Mouse (Mus musculus): Measurements from ENCODE around the gene Rabgef1.
"Not testable (repeated sequence)": the region's sequence is repeated elsewhere in the genome, so short reads cannot be mapped to it uniquely, and the experiment has no call there.

Rabgef1 gene

GRCm38 (mm10) chr5:130205441-130206023, 33.9 kb downstream of the Rabgef1 start:
- DNase-seq (ENCODE audit: extremely low read depth, insufficient read length, low spot score): no peak

GRCm38 (mm10) chr5:130207299-130207698, 35.7 kb downstream of the Rabgef1 start:
- DNase-seq (ENCODE audit: extremely low read depth, insufficient read length, low spot score): no peak

- DNase-seq (ENCODE audit: extremely low read depth, insufficient read length, low spot score): no peak
These were observed 41.4 kb downstream of the Rabgef1 start for GRCm38 (mm10) chr5:130212956-130213355.

- no peak for DNase-seq (ENCODE audit: extremely low read depth, insufficient read length, low spot score)
These were observed 45.2 kb downstream of the Rabgef1 start, which contains the start of gene Tmem248 for GRCm38 (mm10) chr5:130216781-130217180. Gene Tmem248 (plus strand): TSS chr5:130217081.

- no peak for DNase-seq (ENCODE audit: extremely low read depth, insufficient read length, low spot score)
These were observed 45.8 kb downstream of the Rabgef1 start for GRCm38 (mm10) chr5:130217406-130217805.

GRCm38 (mm10) chr5:130218336-130218735, 46.7 kb downstream of the Rabgef1 start:
- DNase-seq (ENCODE audit: extremely low read depth, insufficient read length, low spot score): no peak

GRCm38 (mm10) chr5:130221316-130221715, 49.7 kb downstream of the Rabgef1 start:
- DNase-seq (ENCODE audit: extremely low read depth, insufficient read length, low spot score): no peak

GRCm38 (mm10) chr5:130221760-130222145, 50.2 kb downstream of the Rabgef1 start:
- no peak for DNase-seq (ENCODE audit: extremely low read depth, insufficient read length, low spot score)

GRCm38 (mm10) chr5:130222146-130223004, 50.8 kb downstream of the Rabgef1 start:
- peak; percentile 95 for DNase-seq (ENCODE audit: extremely low read depth, insufficient read length, low spot score)

- no peak for DNase-seq (ENCODE audit: extremely low read depth, insufficient read length, low spot score)
These were observed 55.2 kb downstream of the Rabgef1 start for GRCm38 (mm10) chr5:130226790-130227189.

GRCm38 (mm10) chr5:130228120-130228519, 56.5 kb downstream of the Rabgef1 start:
- DNase-seq (ENCODE audit: extremely low read depth, insufficient read length, low spot score): no peak

GRCm38 (mm10) chr5:130236302-130236701, 64.7 kb downstream of the Rabgef1 start:
- DNase-seq (ENCODE audit: extremely low read depth, insufficient read length, low spot score): no peak

- no peak for DNase-seq (ENCODE audit: extremely low read depth, insufficient read length, low spot score)
These were observed 67.6 kb downstream of the Rabgef1 start for GRCm38 (mm10) chr5:130239236-130239635.

GRCm38 (mm10) chr5:130239856-130240255, 68.3 kb downstream of the Rabgef1 start:
- DNase-seq (ENCODE audit: extremely low read depth, insufficient read length, low spot score): no peak

- no peak for DNase-seq (ENCODE audit: extremely low read depth, insufficient read length, low spot score)
These were observed 69.8 kb downstream of the Rabgef1 start for GRCm38 (mm10) chr5:130241426-130241825.

- DNase-seq (ENCODE audit: extremely low read depth, insufficient read length, low spot score): no peak
These were observed 76.2 kb downstream of the Rabgef1 start for GRCm38 (mm10) chr5:130247823-130248222.

GRCm38 (mm10) chr5:130254164-130255016, 82.8 kb downstream of the Rabgef1 start:
- peak; percentile 57 for DNase-seq (ENCODE audit: extremely low read depth, insufficient read length, low spot score)

- DNase-seq (ENCODE audit: extremely low read depth, insufficient read length, low spot score): peak; percentile 93
These were observed 83.6 kb downstream of the Rabgef1 start, which contains the start of the genes Sbds and Tyw1 for GRCm38 (mm10) chr5:130255017-130255720. Gene Sbds (minus strand): TSS chr5:130255530. Gene Tyw1 (plus strand): TSS chr5:130255619.

- not testable (repeated sequence) for DNase-seq (ENCODE audit: extremely low read depth, insufficient read length, low spot score)
These were observed 84.4 kb downstream of the Rabgef1 start for GRCm38 (mm10) chr5:130255799-130256525.

Data from 3134 (cell line).